Mouse (Mus musculus): ENCODE data around the gene Pth1r. TPM values are rescaled to one million over a fixed set of nuclear protein-coding genes. Genes with fewer than 3 reads are reported as not detected.
A peak's percentile ranks its signal among the peaks of the same experiment; 100 is the strongest.

Gene Pth1r
- total RNA-seq (2015): 0.15 TPM in 1 of 2 replicates, not detected in the other
- total RNA-seq (2017): 0.92 TPM in 1 of 2 replicates, not detected in the other

DNA sequence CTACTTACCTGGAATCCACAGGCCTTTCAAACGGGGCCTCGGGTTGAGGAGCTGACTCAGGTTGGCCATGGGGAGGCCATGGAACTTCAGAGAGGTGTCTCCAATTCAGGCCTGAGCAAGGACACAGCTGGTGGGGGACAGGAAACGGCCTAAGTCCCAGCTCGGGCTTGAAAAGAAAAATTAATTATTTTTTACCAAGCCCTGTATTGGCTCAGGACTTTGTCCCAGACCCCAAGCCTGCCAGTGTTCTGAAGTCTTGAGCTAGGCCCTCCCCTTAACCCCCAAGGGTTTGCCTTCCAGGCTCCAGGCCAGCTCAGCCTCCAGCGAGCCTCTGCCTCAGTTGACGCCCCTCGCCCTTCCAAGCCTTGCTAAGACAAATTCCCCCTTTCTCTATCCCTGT lies at the start of gene Pth1r:
TSS of gene Pth1r (minus strand) at position 185 of the 400 bp plus-strand sequence.
- no peak for ATAC-seq (replicated peaks; ENCODE audit: poor library complexity)

DNA sequence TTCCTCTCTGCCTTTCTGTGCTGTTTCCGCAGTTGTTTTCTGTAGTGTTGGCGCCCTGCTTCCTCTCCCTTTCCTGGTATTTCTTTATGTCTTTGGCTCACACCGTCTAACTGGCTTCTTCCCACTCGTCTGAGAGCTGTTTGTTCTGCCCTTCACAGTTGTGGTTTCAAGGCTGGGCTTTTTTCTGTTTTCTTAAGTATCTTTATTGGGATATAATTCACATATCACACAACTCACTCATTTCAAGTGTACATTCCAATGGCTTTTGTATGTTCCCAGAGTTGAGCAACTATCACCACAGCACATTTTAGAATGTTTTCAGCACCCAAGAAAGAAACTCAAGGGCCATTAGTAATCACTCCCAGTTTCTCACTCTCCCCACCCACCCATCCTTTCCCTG lies 43.5 kb upstream of the Pth1r start:
- ATAC-seq (replicated peaks; ENCODE audit: poor library complexity): no peak

DNA sequence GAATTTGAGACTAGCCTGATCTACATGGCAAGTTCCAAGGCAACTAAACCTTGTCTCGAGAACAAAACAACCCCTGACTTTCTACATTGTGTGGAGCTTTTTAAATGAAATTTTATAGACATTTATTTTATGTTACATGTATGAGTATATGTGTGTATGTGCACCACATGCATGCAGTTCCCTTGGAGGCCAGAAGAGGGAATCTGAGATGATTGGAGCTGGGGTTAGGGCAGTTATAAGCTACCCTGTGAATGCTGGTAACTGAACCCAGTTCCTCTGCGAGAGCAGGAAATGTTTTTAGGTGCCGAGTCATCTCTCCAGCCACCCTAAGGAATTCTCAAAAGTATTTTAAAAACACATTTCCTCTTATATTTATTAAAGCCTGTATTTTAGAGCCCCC lies 41.2 kb upstream of the Pth1r start:
- ATAC-seq (replicated peaks; ENCODE audit: poor library complexity): no peak

DNA sequence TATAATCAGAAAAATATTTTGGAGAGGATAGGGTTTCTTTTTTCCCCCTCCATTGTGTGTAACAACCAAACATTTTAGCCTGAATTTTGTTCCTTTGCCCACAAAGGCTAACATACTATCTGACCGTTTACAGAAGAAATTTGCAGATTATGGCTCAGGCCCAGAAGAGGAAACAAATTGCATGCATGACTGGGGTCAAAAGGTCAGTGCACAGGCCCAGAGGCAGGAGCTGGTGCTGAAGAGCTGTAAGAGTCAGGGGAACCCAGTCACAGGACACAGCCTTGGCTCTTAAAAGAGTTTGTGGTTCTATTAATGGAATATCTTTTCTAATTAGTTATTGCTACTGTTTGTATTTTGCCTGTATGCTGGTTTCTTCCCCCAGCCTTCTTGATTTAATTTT lies 36.7 kb upstream of the Pth1r start:
- no peak for ATAC-seq (replicated peaks; ENCODE audit: poor library complexity)

DNA sequence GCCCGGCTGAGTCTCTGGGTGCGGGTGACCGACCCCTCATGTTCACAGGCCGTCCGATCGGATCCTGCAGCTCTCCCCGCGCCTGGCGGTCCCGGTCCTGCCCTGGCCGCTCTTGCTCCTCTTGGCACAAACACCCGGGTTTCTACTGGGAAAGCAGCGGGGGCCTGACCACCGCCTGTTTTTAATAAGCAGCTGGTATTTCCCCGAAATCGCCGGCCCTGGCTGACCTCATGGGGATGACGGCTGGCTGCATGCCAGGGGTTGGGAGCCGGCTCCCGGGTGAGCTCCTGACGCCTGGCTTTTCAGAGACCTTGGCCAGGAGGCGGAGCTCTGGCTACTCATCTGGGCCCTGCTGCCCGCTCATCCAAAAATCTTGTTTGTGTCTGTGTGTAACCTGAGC lies 34.8 kb upstream of the Pth1r start:
- ATAC-seq (replicated peaks; ENCODE audit: poor library complexity): peak; percentile 18; the same call in 1 of the 2 replicates

DNA sequence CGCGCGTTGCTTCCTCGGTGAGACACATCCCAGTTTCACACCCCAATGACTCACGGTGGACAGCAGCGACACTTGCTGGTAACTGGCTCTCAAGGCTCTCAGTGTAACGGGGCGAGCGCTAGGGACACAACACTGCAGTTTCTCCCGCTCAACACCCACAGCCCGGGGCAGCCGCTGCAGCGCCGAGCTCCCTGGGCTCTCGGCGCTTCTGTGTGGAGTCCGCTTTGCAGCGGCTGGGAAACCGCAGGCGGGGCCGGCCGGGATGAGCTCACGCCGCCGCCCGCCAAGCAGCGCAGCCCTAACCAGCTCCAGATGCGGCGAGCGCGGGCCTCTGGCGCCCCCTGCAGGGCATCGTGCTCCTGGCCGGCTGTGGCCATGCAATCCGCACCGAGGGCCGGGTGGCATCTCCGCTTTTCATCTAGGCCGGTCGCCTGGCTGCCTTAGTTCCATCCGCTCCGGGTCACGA lies 34.3 kb upstream of the Pth1r start:
- peak; percentile 94 for ATAC-seq (replicated peaks; ENCODE audit: poor library complexity)

DNA sequence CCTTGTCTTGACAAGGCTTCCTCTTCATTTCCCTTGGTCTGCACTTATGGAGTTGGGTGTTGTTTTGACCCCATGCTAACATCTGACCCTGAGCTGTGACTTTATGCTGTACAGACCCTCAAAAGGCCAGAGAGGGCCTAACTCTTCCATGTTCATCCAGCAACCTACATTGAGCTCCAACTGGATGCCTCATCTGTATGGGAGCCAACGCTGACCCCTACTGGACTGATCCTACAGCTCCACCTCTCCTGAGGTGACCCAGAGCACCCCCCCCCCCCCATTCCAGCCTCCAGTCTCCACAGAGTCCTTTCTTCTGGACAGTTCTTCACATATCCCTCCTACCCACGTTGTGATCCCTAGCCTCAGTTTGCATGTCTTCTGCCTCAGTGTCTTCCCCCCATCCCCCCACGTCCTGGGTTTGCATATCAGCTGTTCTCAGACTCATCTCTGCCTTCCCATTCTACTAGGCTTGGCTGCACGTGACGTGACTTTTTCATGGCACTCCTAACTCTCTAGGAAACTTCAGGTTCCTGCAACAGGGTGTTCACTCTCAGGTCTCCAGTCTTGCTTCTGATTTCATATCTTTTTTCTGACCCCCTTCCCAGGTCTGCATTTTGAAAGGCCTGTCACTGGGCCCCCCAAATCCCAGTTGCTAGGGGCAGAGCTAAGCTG lies 32.4 kb upstream of the Pth1r start:
- no peak for ATAC-seq (replicated peaks; ENCODE audit: poor library complexity)

DNA sequence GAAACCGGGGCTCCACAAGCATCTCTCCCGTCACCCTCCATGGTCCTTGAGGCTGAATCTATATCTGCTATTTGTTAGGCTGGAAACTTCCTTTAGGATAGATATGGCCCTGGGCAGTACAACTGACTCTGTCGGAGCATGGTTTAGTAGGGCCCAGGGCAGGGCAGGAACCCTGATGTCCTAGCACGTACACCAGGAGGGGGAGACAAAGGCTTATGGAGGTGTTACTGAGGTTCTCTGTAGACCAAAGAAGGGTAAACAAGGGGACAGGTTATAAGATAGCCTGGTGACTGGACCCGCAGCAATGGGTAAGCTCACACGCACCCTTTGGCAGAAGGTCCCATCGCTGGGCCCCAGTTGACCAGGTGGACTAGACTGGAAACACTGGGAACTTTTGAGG lies 31.6 kb upstream of the Pth1r start:
- ATAC-seq (replicated peaks; ENCODE audit: poor library complexity): no peak

DNA sequence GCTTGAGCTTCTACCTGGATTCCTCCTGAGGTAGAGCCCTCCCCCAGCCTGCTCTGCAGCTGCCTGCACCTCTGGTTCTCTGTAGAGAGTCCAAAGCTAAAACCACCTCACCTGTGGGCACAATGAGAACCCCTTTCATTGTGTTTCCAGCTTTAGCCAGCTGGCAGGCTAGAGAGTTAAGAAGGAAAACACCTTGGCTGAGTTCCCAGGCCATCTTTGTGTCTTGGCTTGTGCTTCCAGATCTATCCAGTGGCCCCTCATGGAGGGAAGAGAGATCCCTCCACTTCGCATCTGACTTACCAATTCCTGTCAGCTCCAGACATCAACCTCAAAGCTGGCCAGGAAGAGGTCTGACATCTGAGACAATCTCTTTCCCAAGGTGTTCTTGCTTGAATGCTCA lies 31.2 kb upstream of the Pth1r start:
- ATAC-seq (replicated peaks; ENCODE audit: poor library complexity): no peak

DNA sequence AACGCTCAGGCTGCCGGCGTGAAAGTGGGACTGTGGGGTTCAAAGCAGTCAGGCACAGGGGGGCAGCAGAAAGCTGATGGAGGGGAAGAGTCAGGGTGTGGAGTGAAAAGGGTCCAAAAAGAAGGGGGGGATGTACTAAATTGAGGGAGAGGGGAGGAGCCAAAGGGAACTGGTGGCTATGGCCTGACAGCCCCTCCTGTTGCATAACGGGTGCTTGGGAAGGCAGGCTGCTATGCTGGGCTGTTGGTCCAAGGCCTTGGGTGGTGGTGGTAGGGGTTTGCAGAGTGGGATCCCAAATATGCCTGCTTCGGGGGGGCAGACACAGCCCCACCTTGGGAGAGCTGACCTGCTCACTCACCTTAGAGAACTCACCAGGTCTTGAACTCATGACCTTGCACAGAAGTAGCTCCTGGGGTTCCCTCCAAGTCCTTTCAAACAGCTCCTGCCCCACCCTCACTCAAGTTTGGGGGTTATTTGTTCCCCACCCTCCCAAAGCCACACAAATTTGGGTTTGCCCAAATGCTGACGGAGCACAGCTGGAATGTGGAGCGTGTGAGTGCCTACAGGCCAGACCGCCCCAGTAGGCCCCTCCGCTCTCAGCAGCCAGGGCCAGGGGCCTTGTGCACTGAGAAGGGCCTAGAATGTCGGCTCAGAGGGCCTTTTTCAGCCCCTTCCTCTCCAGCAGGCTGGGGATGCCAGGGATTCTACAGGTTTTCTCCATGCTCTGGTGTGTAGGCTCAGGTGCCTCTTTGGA lies 28.5 kb upstream of the Pth1r start:
- ATAC-seq (replicated peaks; ENCODE audit: poor library complexity): no peak

DNA sequence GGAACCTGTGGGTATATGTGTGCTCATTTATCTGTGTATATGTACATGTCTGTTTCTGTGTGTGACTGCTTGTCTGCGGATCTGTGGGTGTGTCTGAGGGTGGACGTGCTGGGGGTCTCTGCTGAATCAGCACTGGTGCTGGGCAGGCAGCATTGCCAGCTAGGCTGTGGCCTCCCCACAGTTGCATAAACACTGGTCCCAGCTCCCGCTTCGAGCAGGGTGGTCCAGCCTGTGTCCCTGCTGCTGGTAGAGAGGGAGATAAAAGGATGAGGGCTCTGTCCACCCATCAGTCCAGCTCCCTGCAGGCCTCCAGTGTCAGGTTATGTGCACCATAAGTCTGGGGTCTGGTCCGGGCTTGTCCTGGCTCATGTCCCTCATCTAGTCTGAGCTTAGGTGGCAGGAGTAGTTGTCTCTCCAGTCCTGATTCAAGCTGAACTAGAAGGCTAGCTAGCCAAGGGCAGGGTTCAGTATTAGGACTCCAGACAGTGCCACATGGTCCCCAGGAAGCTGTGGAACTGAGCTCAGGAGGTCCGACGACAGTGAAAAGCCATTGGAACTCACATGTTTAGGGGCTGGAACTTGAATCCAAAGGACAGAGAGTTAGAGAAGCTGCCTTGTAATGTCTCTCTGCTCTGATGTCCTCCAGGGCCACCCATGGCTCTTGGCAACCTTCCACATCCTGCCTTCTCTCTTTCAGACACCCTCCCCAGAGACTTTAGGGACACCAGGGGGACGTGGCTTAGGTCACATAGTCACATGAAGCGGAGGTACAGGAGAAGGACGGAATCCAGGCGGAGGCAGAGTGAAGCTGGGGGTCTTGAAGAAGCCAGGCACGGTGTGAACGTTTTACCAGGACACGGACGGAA lies 27.7 kb upstream of the Pth1r start:
- no peak for ATAC-seq (replicated peaks; ENCODE audit: poor library complexity)

DNA sequence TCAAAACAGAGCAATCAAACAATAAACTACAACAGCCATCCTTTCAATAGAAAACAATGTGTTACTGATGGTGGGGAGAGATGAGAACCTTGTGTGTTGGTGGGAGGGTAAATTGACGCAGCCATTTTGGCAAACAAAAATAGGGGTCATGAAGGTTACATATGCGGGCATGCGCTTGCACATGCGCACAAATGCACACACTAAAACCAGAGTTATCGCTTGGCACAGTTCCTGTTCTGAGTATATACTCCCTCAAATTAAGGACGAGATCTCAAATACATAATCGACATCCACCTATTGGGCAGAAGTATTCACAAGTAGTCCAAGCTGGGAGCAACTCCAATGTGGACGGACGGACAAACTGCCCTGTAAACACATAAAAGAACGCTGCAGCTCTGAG lies 25.4 kb upstream of the Pth1r start:
- ATAC-seq (replicated peaks; ENCODE audit: poor library complexity): no peak

DNA sequence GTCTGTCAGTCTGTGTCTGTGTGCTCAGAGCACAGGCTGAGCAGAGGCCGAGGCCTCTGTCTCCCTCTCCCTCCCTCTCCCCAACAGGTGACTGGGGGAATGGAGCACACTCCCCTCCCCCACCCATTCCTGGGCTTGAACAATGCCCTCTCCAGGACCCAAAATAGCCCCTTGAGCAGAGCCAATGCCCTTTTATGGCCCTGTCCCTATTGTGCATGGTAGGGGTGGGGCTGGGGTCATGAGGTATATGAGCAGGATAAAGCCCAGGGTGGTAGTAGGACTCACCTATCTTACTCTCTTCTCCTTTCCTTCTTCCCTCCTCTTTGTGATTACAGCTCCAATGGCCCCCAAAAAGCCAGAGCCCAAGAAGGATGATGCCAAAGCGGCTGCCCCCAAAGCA lies 16.5 kb upstream of the Pth1r start:
- no peak for ATAC-seq (replicated peaks; ENCODE audit: poor library complexity)

DNA sequence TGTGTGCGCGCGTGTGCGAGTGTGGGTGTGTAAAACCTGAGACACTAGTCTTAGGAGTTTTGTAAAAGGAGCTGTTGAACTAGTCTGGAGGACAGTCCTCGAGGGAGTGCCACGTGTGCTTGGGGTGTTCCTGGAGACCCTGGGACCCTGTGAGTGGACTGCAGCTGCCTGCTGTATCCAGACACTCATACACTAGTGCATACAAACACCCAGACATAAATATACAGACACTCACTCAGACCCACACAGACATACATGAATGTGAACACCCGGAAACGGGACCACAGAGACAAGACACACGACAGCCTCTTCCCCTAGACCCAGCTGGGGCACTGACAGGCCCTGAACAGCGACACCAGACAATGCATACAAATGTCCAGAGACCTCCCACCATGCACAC lies 15.8 kb upstream of the Pth1r start:
- no peak for ATAC-seq (replicated peaks; ENCODE audit: poor library complexity)

DNA sequence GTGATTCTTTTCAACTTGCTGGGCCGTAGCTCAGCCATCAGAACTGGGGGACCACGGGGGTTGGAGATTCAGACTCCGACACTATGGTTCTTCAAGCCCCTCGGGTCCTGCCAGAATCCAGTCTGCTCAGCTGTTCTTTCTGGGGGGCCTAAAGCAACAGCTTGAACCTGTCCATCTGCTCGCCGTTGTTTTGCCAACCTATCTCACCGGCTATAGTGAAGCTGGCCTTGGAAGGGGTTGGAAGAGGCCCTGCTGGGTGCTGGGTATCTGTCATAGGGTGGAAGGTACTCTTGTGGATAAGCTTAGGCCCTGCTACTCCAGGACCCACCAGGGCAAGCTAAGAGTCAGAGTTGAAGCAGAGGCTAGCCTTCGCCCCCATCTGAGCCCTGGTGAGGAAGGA lies 13.9 kb upstream of the Pth1r start:
- ATAC-seq (replicated peaks; ENCODE audit: poor library complexity): no peak

DNA sequence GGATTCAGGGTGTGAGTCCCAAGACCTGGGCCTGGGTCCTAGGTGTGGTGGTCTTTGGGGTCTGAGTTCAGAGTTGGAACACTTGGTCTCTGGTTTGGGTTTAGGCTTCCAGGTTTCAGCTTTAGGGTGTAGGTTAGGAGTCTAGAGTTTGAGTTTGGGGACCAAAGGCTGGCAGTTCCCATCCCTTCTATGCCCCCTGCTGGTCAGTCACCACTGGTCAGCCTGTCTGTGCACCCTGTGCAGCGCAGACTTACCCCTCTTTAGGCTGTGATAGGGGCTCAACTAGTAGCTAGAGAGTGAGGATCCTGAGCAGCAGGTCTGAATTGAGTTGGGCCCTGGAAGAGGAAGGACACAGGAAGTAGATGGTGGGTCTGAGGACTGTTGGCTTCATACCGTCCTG lies 12.3 kb upstream of the Pth1r start:
- peak; percentile 87 for ATAC-seq (replicated peaks; ENCODE audit: poor library complexity)

DNA sequence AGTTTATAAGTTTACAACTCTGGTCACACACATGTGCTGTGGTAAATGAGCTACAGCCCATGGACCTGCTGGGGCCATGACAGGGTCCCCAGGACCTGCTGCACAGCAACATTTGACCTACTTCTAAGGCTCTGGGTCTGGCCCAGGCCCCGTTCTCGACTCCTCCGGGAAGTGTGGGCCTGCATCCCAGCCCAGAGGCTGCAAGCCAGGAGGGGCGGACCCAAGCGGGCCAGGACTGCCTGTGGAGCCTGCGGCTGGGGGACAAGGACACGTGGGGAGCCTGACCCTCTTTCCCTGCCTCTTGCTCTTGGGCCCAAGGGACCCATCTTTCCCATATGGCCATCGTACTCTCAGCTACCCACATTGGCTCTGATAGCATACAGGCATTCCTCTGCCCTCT lies 11.7 kb upstream of the Pth1r start:
- ATAC-seq (replicated peaks; ENCODE audit: poor library complexity): no peak

DNA sequence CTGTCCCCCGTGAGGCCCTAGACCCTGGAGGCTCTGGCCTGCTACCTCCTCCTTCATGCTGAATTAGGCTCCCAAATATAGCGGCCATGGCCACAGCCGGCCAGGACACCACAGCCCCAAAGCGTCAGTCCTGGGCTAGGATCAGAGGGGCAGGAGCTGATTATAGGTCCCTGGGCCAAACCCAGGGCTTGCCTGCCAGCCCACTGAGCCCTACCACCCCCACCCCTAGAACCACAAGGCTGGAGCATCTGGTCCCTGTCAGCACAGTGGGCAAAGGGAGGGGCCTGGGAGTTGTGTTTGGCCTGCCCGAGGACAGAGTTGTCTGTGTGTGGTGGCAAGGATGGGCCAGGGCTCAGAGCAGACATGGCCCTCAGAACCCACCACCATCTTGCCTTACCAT lies 10.9 kb upstream of the Pth1r start:
- no peak for ATAC-seq (replicated peaks; ENCODE audit: poor library complexity)

DNA sequence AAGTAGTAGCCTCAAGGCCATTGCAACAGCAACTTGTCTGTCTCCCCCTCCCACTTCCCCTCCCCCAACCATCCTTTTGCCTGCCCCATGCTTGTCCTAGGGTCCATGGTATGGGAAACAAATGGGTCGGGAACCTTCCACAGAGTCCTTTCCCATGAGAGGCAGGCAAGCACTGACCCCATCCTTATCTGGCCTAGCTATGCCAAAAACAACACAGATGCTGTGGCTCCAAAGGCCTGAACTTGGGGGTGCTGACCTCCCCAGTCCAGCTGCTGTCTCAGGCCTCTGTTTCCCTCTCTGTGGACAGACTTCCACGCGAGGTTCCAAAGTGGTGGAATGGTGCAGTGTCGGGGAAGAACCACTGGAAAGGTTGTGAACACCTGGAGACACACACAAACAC lies 6.8 kb upstream of the Pth1r start:
- no peak for ATAC-seq (replicated peaks; ENCODE audit: poor library complexity)

DNA sequence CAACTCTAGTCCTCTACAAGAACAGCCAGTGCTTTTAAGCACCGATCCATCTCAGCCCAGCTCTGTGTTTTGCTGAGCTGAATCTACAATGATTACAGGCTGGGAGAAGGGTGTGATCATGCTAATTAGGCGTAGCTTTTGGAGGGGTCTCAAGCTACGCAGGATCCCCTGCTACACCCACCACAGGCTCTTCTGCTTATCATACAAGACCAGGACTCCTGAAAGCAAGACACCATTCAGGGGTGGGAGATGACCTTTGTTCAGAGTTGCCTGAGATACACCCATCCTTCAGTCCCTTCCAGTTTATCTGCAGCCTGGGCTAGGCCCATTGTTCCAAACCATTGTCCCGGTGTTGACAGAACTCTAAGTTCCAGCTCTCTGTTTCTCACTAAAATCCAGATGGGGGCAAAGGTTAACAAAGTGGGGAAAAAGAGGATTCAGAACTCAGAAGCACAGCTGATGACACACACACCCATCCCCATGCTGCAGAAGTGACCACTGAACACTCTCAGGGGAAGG lies 6.0 kb upstream of the Pth1r start:
- no peak for ATAC-seq (replicated peaks; ENCODE audit: poor library complexity)

DNA sequence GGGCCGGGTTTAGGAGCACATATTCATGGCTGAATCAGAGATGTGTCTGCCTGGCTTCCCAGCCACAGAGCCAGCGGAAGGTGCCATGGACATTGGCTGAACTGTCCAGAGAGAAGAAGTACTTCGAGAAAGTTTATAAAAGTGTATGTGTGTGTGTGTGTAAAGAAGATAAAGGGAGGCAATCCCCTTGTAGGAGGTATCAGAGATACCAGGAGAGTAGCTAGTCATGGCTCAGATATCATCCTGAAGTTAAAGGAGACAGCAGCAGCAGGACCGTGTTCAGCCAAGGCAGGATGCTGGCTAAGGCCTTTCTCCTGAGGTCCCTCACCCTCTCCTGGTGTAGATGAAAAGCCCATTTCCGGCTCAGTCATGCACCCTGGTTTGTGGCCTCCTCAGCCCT lies 4.5 kb upstream of the Pth1r start:
- peak; percentile 17; the same call in 1 of the 2 replicates for ATAC-seq (replicated peaks; ENCODE audit: poor library complexity)
